ENCODE assay signal across 8 mouse cellular contexts in genomic region chr13:71104419-71105228, GRCm38 (mm10).
DNase-seq lines count a peak whose midpoint lies in the region; ATAC-seq and TF ChIP-seq lines count a peak whose summit lies in the region.

No protein-coding gene starts in this region.

- H3K27ac ChIP-seq in heart, embryonic 12.5 days (ENCODE audit: poor library complexity, severe bottlenecking) = no peak overlapping the region
- no peak overlapping the region for H3K27ac ChIP-seq in heart, adult 2 months
- H3K27ac ChIP-seq in CH12.LX (ENCODE audit: insufficient read depth, low read depth) = no peak overlapping the region
- H3K27ac ChIP-seq in forebrain, embryonic 13.5 days = no peak overlapping the region
- no peak overlapping the region for H3K27ac ChIP-seq in midbrain, embryonic 11.5 days (ENCODE audit: low read depth, low read length)

- no peaks in the 10 kb centered on the region for H3K9me3 ChIP-seq in heart, embryonic 12.5 days (replicated peaks)
- no peaks in the 10 kb centered on the region for H3K9me3 ChIP-seq in CH12.LX (replicated peaks; ENCODE audit: low read length)
- H3K9me3 ChIP-seq in forebrain, embryonic 13.5 days (replicated peaks) = no peaks in the 10 kb centered on the region
- H3K9me3 ChIP-seq in midbrain, embryonic 11.5 days (ENCODE audit: control insufficient read depth, low read length) = no peaks in the 10 kb centered on the region

- TF ChIP-seq EP300 in heart, adult 2 months (IDR thresholded peaks at IDR 0.05; ENCODE audit: insufficient read depth, low read depth, low read length) = no peak
- TF ChIP-seq EP300 in CH12.LX (IDR thresholded peaks at IDR 0.05; ENCODE audit: low read length) = no peak

- H3K9ac ChIP-seq in heart, embryonic 12.5 days = peak overlapping the region; percentile 40
- no peak overlapping the region for H3K9ac ChIP-seq in heart, adult 2 months (ENCODE audit: low read depth, low read length)
- H3K9ac ChIP-seq in CH12.LX (ENCODE audit: insufficient read depth, low read depth) = peak overlapping the region; percentile 62
- H3K9ac ChIP-seq in forebrain, embryonic 13.5 days = peak overlapping the region; percentile 61
- peak overlapping the region; percentile 59 for H3K9ac ChIP-seq in midbrain, embryonic 11.5 days (ENCODE audit: low read length)

- intact Hi-C loops in heart, adult 2 months (cut with DNase I) = loop anchor here (2.0 to 10.0 kb wide), 2 partner anchors 1470 to 1928 kb away; no protein-coding TSS in a partner anchor

- H3K4me1 ChIP-seq in heart, embryonic 12.5 days (replicated peaks) = peaks cover 5% of the 10 kb centered on the region
- no peaks in the 10 kb centered on the region for H3K4me1 ChIP-seq in heart, adult 2 months (ENCODE audit: control insufficient read depth, insufficient read depth, low read length)
- H3K4me1 ChIP-seq in CH12.LX (ENCODE audit: control insufficient read depth in 1 of 2, insufficient read depth in 2 of 2) = peaks cover 9 to 20% of the 10 kb centered on the region in 2 experiments; a peak in 3 of 4 replicates
- 0 out of 2 replicates have a peak, but pooled peaks cover 10% of the 10 kb centered on the region for H3K4me1 ChIP-seq in forebrain, embryonic 13.5 days
- peaks cover 3% of the 10 kb centered on the region for H3K4me1 ChIP-seq in midbrain, embryonic 11.5 days (ENCODE audit: control insufficient read depth, insufficient read depth, low read length)

- no peak for TF ChIP-seq POLR2A in heart, adult 2 months (IDR thresholded peaks at IDR 0.05; ENCODE audit: insufficient read depth, low read depth, low read length)
- no peak for TF ChIP-seq POLR2A in CH12.LX (IDR thresholded peaks at IDR 0.05; ENCODE audit: low read depth, low read length)

- TF ChIP-seq RAD21 in CH12.LX (IDR thresholded peaks at IDR 0.05; ENCODE audit: low read depth, low read length) = no peak

- H3K27me3 ChIP-seq in heart, embryonic 12.5 days (replicated peaks) = 0 out of 2 replicates have a peak, but pooled peaks cover 7% of the 10 kb centered on the region
- no peaks in the 10 kb centered on the region for H3K27me3 ChIP-seq in heart, adult 2 months (ENCODE audit: control insufficient read depth, insufficient read depth, low read length)
- no peaks in the 10 kb centered on the region for H3K27me3 ChIP-seq in CH12.LX (replicated peaks)
- H3K27me3 ChIP-seq in forebrain, embryonic 13.5 days = peaks cover 53% of the 10 kb centered on the region
- no peaks in the 10 kb centered on the region for H3K27me3 ChIP-seq in midbrain, embryonic 11.5 days (ENCODE audit: control insufficient read depth, insufficient read depth, low read length)

- no peaks in the 10 kb centered on the region for H3K79me2 ChIP-seq in heart, adult 2 months (replicated peaks; ENCODE audit: control insufficient read depth, insufficient read depth, low read length)
- no peaks in the 10 kb centered on the region for H3K79me2 ChIP-seq in CH12.LX (replicated peaks; ENCODE audit: control insufficient read depth, extremely low read depth, insufficient read depth, poor library complexity, severe bottlenecking)

- no peak for TF ChIP-seq CTCF in heart, adult 2 months (IDR thresholded peaks at IDR 0.05)
- no peak for TF ChIP-seq CTCF in CH12.LX (conservative IDR thresholded peaks at IDR 0.05 in 1 of 2, IDR thresholded peaks at IDR 0.05 in 1 of 2; ENCODE audit: low read depth in 2 of 2, low read length in 2 of 2)

- peak overlapping the region; percentile 68 for H3K4me2 ChIP-seq in heart, embryonic 12.5 days
- H3K4me2 ChIP-seq in CH12.LX (ENCODE audit: insufficient read depth, low read depth, poor library complexity, severe bottlenecking) = peak overlapping the region; percentile 99
- peak overlapping the region; percentile 58 for H3K4me2 ChIP-seq in forebrain, embryonic 13.5 days
- peak overlapping the region; percentile 41 for H3K4me2 ChIP-seq in midbrain, embryonic 11.5 days

- ATAC-seq in heart, embryonic 12.5 days (ENCODE audit: insufficient number of reproducible peaks, low FRiP score) = no peak
- ATAC-seq in forebrain, embryonic 13.5 days = peak; percentile 33
- peak; percentile 55; the same call in 1 of the 2 replicates for ATAC-seq in midbrain, embryonic 11.5 days (ENCODE audit: low FRiP score)

- DNase-seq in heart, adult 2 months = no peak
- no peak for DNase-seq in CH12.LX (ENCODE audit: extremely low read depth)
- DNase-seq in midbrain, embryonic 11.5 days (ENCODE audit: low spot score, missing footprints) = peak; percentile 91
- DNase-seq in adrenal gland, postnatal 10 days = no peak
- DNase-seq in yolk sac, embryonic 10.5 days (ENCODE audit: low spot score) = no peak
- no peak for DNase-seq in c-Kit-positive CD71-positive TER-119-positive erythroid progenitor cells, embryonic 14.5 days (ENCODE audit: low spot score)

- H3K36me3 ChIP-seq in heart, embryonic 12.5 days = no peaks in the 10 kb centered on the region
- H3K36me3 ChIP-seq in heart, adult 2 months (ENCODE audit: control insufficient read depth, insufficient read depth, low read length) = no peaks in the 10 kb centered on the region
- no peaks in the 10 kb centered on the region for H3K36me3 ChIP-seq in CH12.LX (replicated peaks in 1 of 2; ENCODE audit: control insufficient read depth in 1 of 2, insufficient read depth in 1 of 2, low read length in 1 of 2)
- no peaks in the 10 kb centered on the region for H3K36me3 ChIP-seq in forebrain, embryonic 13.5 days (ENCODE audit: poor library complexity, severe bottlenecking)
- H3K36me3 ChIP-seq in midbrain, embryonic 11.5 days (ENCODE audit: control insufficient read depth, insufficient read depth, low read length) = no peaks in the 10 kb centered on the region

- in situ Hi-C loops in CH12.LX (cut with MboI; ENCODE audit: low pct_ligation_motif_present, low pct_unique_long_range_greater_than_20kb, low sequenced_read_pairs) = no loop called here

- WGBS in heart, embryonic 12.5 days = 36% methylated on average over 22 of the region's 22 CpGs
- 33% methylated on average over 22 of the region's 22 CpGs for WGBS in heart, adult 2 months
- WGBS in forebrain, embryonic 13.5 days = 34% methylated on average over 22 of the region's 22 CpGs
- WGBS in midbrain, embryonic 11.5 days = 32% methylated on average over 22 of the region's 22 CpGs

- peak overlapping the region; percentile 36 for H3K4me3 ChIP-seq in heart, embryonic 12.5 days
- H3K4me3 ChIP-seq in heart, adult 2 months = no peak overlapping the region
- H3K4me3 ChIP-seq in CH12.LX (replicated peaks in 1 of 3; ENCODE audit: low read depth in 2 of 3, low read length in 2 of 3, poor library complexity in 1 of 3) = peak overlapping the region in 2 of 3 experiments; percentile 21 to 54
- peak overlapping the region; percentile 33 for H3K4me3 ChIP-seq in forebrain, embryonic 13.5 days
- H3K4me3 ChIP-seq in midbrain, embryonic 11.5 days (ENCODE audit: low read depth, low read length) = peak overlapping the region; percentile 14; the same call in 1 of the 2 replicates

- dilution Hi-C loops in CH12.LX (cut with MboI; ENCODE audit: extremely low pct_ligation_motif_present, extremely low pct_unique_long_range_greater_than_20kb, low sequenced_read_pairs) = no loop called here

TF ChIP-seq in CH12.LX, 34 proteins besides CTCF, POLR2A, EP300 and RAD21:
- TF ChIP-seq IRF4 (IDR thresholded peaks at IDR 0.05; ENCODE audit: low read depth, low read length) (no peak), JUND (conservative IDR thresholded peaks at IDR 0.05; ENCODE audit: low read depth, low read length) (no peak), ZKSCAN1 (IDR thresholded peaks at IDR 0.05; ENCODE audit: borderline replicate concordance, low read depth, low read length) (no peak), ETS1 (conservative IDR thresholded peaks at IDR 0.05; ENCODE audit: low read depth, low read length) (no peak), HCFC1 (IDR thresholded peaks at IDR 0.05; ENCODE audit: low read depth, low read length) (no peak), ZMIZ1 (IDR thresholded peaks at IDR 0.05; ENCODE audit: low read depth, low read length) (no peak), MAFK (IDR thresholded peaks at IDR 0.05; ENCODE audit: insufficient replicate concordance, low read length) (no peak), E2F4 (IDR thresholded peaks at IDR 0.05; ENCODE audit: insufficient replicate concordance, low read depth, low read length) (no peak), USF2 (conservative IDR thresholded peaks at IDR 0.05; ENCODE audit: low read depth, low read length) (no peak), SMC3 (IDR thresholded peaks at IDR 0.05; ENCODE audit: low read depth, low read length) (no peak), TCF12 (IDR thresholded peaks at IDR 0.05; ENCODE audit: low read depth, low read length) (no peak), TBP (conservative IDR thresholded peaks at IDR 0.05; ENCODE audit: low read depth, low read length) (no peak)

Comparison
In these comparisons a context has a peak if more than half of its experiments do, and no peak if none do; other contexts are left out.
1. H3K4me2 ChIP-seq: peak in every context shown above with its lines; median percentile 99 in CH12.LX; 68 in heart, embryonic 12.5 days; 58 in forebrain, embryonic 13.5 days; 41 in midbrain, embryonic 11.5 days.